Mouse (Mus musculus) spleen, adult 18-20 months (tissue): ENCODE measurements at regions not wholly inside any gene's neighbourhood (a gene's known extent, or its start where the extent isn't known, plus 50 kb on each side); places are given as distances from the start of the nearest gene placed in this dataset.

ENCODE experiments used
- DNase-seq, 2 experiments: peaks; one replicate each; pipeline ENCODE4 v3.0.0; 2022; ENCODE audit warnings: mixed read lengths in 2 of 2

DNA sequence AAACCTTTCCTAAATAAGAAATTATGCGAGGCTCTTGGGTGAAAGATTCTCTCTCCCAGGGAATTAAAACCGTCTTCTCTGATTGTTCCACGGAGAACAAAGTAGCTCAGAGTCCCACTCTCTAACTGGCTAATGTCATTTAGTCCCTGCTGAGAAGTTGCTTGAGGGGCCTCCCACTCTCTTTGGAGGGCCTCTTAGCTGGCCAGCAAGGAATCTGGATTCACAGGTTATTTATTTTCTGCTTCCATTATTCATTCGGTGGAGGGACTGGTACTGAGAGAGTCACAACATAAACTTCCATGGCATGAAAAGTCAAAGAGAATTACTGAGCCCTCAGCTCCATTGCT lies 210.8 kb downstream of the Mex3b start:
- no peak for DNase-seq

DNA sequence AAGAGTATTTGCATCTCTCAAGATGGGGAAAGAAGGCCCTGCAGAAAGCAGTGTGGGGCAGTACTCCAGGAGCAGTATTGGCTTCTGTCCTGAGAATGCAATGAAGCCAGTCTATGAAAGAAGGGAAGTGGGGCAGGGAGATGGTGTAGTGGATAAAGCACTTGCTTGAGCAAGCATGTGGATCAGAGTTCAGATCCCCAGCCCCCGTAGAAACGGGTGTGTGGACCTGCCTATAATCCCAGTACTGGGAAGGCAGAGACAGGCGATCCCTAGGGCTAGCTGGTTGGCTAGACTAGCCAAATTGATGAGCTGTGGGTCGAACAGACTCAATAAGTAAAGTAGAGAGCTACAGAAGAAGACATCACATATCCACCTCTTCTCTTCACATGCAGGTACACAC lies 211.6 kb downstream of the Mex3b start:
- DNase-seq = no peak

DNA sequence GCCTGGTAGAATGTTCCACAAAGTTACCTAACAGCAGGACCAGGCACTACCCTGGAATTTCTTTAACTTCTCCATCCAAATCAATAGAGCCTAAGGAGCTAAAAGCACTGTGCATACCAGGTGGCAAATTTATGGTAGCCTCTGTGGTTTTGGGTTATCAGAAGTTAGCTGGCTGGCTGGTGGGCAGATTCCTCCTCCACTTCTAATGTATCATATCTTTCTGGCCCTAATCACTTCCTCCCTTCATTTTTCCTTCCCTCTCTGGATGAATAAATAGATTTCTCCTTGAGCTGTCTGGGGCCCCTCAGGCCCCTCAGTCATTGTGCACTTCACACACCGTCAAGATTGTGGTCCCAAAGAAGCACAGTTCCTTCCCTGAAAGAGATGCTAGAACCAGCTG lies 212.7 kb downstream of the Mex3b start:
- no peak for DNase-seq

DNA sequence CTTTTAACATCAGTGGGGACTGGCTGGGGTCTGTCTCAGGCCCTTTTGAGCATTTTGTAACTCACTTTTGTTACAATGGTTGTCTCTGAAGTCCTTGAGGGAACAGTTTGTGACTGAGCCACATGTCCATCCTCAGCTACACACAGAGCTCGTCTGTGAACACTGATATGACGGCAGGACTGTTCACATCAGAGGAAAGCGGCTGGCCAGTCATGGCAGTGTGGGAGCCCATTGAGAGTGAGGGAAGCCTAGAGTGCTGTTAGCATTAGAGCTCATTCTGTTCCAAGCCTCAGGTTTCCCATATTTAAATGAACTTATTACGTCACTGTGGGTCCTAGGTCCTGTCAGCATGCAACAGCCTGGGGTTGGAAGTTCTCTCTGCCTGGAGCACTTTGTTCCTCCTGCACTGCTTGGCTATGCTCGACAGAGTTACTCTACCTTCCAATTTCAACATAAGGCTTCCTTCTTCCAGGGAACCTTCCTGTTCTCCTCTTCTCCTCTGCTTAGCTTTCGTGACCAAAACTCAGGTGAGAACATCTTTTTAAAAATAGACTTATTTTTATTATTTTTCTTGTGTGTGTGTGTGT lies 217.5 kb downstream of the Mex3b start:
- no peak for DNase-seq

DNA sequence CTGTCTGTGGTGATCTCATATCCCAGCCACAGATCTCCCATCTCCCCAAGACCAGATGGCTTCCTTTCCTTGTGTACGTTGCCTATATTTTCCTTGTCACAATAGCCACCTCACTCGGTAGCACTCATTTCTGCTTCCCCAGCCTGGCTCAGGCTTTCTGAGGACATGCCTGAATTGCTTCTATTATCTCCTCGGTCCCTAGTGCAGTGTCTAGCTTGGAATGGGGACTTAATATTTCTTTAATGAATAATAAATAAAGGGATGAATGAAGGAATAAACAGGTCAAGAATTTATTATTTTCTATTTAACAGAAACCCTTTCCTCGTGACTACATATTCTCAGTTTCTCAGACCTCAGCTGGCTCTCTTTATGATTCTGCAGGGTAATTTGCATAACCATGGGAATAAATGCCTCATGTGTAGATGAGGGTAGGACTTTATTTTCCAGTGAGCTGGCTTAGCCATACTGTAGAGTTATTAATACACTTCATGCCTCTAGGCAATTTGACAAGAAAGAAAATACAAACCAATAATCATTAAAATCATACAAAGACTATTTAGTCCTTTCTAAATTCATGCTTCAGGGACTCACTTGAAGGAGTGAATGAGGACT lies 218.5 kb downstream of the Mex3b start:
- DNase-seq = no peak

DNA sequence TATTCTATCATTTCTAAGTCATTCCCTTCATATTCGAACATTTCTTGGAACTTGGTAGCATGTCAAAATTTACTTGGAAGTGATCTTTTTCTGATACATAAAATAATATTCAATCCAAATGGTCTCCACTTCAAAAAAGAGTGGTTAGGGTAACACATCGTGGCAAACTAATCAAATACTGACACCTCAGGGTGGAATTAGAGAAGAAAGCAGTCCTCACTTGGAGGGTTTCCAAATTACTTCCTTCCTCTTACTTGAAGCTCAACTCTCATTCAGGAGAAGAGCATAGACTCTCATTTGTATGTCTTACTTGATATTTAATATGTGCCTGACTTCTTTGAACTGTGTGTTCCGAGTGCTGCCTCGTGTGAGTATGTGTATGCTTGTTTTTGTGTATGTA lies 220.3 kb downstream of the Mex3b start:
- no peak for DNase-seq

DNA sequence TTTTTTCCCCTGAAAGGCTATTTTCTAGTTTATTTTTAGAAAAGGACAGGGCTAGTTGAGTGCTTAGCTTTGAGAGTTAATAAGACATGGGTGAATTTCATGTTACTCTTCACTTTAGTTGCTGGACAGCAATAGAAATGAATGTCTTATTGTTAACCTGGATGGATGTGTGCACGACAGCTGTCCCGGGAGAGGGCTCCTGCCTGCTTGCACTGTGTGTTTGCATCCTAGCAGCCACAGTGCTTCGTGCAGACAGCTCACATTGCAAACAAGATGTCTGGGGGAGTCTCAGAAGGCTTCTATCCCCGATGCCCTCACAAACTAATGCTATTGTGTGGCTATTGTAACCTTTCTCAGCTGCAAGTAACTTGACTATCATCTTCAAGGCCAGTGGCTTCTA lies 221.0 kb downstream of the Mex3b start:
- no peak for DNase-seq

DNA sequence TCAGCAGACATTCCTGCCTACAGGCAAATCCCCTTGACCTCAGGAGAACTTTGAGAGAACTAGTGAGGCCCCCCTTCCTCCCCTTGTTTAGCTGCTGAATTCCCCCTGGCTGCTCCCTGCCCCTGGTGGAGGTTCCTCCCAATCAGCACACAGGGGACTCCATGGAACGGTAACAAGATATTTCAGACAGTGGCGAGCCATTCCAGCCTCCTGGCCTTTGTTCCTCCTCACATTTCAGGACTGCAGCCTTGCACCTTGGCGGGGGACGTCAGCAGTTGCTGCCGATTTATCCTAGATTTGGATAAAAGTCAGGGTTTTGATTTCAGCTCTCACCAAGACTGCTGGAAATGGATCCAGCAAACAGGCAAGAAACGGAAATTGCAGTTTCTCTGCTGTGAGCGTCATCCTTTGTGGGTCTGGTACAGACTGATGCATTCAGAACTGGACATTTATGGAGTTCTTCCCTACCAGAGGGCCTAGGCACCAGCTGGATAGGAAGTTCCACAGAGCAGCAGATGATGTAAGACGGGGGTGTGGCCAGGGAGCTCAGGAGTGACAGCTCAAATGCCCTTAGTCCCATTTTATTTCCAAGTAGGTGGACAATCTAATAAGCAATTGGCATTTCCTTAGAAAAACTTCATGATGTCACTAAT lies 222.3 kb downstream of the Mex3b start:
- no peak for DNase-seq

DNA sequence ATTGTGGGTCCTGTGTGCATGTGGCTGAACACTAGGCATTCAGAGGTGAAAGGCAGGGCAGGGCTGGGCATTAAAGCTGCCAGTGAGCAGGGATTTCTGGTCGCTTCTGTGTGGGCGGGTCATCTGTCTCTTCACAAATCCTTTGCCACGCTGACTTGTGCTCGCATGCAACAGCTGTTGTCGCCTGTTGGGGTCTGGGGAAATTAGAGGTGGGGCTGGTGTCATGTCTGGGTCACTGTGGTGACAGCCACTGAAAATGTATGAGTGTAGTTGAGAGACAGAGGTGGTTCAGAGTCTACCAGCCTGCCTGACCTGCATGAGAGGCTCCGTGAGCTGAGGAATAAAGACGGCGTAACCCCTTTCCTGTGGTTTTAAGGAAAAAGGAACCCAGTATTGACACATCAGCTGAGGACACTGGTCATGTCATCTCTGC lies 226.8 kb downstream of the Mex3b start:
- no peak for DNase-seq

DNA sequence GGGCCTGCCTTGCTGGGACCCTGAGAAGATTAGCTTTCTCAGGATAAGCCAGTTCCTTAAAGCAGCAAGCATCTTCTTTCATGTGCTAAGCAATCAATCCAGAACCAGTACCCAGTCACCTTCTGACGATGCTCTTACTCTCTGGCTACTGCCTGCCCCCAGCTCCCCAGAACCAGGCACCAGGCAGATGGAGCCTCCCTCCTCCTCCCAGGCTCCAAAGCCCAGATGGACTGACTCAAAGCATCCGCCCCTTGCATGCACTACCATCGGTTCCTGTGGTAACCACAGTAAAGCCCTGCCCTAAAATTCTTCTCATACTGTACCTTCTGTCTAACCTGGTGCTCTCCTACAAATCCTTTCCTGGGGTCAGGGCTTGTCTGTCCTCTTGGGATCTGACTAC lies 227.8 kb downstream of the Mex3b start:
- no peak for DNase-seq

DNA sequence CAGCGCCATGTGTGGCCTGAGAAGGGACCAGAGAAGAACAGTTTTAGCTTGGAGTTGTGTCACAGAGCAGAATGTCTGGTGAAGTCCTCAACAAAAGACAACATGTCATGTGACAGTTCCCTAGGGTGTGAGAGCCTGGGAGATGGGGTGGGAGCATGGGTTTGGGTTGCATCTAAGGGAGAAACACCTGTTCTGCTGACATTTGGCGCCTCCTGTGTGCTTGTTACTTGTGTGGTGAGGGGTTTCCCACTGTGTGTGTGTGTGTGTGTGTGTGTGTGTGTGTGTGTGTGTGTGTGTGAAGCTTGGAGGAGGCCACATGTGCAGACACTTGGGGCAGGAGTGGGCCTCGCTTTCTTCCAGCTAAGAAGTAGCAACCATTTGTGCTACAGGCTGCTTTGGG lies 228.5 kb downstream of the Mex3b start:
- no peak for DNase-seq

DNA sequence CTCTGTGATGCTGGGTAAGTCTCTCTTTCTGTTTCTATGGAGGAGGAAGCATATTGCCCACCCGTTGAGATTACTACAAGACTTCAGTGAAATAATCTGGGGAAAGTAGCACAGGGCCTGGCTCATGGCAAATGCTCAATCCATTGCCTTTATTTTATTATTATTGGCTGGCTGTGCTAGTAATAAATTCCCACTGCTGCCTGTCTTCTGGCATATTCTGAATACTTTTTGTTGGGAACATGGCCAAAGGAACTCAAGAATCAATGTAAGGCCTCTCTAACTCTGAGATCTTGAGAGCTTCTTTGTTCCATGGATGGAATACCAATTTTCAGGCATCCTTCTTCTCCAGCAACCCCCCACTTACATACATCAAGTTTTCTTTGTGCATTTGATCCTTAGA lies 237.3 kb downstream of the Mex3b start:
- DNase-seq = no peak

DNA sequence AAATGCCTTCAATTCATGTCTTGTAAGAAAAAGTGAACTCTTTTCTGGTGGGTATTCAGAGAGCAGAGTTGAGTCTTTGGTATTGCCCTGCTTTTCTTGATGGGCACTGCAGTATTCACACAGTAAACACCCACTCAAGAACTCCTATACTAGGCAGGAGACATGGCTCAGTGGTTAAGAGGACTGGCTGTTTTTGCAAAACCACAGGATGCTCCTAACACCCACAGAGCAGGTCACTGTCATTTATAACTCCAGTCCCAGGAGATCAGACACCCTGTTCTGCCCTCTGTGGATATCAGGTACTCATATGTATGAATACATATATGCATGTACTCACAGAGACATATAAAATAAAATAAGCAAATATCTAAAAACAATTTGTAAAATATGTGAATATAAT lies 238.5 kb downstream of the Mex3b start:
- no peak for DNase-seq

DNA sequence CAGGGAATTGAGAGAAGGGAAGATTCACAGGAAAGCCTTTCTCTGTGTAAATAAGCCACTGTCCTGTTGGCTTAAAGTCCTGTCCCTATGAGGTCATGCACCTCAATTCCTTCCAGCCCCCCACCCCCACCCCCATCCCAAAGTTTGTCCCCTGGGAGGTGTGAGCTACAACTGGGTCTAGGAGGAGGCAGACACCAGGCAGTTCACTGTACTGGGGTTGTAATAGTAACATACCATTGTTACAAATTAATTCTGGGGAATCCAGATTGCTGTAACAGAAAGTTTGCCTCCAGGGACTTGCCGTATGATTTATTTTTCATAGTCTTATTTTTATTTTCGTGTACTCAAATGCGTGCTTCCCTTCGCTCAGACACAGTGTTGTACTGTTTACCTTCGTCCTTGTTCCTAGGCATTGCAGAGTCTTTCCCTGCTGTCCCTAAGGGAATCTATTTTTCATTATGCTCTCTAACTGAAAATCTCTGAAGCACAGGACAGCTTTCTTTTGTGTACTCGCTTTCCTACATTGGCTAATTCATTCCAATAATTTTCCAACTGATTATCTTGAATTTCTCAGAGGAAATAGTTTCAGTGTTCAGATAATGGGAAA lies 244.2 kb downstream of the Mex3b start:
- no peak for DNase-seq

DNA sequence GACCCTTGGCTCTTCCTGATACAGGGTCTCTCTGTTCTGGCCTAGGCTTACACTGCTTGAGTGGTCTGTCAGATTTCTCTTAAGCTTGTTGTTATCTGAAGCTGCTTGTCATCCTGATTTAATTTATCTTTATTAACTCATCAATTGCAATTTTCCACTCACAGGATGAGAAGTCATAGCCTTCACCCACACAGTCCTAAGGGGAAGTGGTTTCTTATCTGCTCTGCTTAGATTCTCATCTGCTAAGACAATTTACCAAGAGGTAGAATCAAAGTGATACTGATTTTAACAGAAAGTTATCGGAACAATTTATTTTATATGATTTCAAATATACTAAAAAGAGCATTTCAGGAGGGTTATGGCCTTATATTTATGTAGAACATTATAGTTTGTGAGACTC lies 249.4 kb downstream of the Mex3b start:
- DNase-seq = no peak

DNA sequence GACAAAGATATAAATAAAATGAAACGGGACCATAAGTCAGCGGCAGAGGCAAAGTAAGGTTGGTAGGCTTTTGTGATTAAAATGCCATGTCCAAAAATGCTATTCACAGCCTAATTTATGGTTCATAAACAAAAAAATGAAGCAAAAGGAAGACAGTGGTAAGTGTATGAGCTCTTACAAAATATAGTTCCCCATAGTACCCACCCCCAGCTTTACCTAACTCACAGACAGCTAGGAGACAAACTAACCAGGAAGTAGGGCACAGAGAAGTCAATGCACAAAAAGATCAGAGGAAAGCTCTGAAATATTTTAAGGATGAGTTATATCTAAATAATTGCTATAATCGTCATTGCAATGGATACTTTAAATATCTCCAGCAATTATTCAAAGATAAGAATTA lies 249.9 kb downstream of the Mex3b start:
- no peak for DNase-seq

DNA sequence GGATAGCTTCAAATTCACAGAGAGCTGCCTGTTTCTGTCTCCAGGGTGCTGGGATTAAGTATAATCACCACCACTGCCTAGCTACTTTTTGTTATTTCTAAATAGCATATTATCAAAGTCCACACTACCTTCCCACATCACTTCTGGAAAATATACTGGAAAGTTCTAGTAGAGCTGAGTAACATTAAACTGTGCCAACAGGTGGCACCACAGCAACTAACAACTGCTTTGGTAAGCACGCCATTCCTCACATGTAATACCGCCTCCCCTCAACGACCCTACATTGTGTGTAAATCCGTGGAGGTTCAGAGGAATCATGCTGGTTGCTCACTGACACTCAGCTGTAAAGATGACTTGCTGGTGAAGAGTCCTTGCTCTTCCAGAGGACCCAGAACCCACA lies 259.1 kb downstream of the Mex3b start:
- DNase-seq = no peak

DNA sequence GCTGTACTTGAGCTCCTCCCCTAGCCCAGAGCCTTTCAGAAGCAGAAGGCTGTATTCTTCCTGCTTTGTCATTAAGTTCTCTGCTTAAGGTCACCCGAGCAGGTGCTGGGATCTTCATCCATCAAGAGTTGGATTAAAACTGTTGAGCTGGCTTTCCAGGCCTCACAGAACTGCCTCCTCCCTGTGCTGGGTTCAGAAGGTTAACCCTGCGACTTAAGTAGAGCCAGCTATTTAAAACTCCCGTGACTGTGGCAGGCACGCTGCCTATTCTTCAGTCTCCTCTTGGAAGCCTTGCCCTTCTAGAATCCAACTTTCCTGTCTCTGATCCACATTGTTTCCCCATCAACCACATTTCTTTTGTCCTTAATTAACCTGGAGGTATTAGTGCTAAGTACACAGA lies 273.1 kb downstream of the Mex3b start:
- no peak for DNase-seq

DNA sequence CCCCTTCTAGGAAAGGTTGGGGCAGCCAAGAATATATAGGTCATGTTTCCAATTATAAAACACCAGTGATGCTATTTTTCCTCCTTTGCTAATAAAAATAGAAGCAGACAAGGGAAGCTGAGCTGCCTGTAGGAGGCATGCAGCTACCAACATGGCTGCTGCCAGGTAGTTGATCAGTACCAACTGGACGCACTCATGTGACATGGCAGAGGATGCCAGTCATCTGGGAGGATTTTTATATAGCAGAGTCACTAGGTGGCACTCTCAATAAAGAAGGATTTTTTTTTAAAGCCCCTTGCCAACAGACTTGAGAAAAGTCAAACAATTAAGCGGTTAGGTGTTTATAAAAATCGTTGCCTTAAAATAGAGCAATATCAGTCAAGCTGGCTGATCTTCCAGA lies 273.5 kb downstream of the Mex3b start:
- no peak for DNase-seq

DNA sequence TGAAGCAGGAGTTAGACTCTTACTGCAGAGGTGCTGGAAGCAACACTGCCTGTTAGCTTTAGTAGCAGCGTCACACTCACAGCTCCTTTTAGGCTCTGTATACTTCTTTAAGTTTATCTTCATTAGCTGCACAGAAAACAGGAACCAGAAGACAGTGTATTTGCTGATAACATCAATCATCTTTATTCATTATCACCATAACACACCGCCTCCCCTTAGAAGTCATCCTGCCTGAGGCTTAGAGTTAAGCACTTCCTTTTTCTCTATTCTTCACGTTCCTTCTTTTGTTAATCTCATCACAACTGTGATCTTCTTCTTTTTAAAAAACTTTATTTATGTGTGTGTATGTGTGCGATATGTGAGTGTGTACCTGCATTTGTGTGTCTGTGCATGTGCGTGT lies 276.9 kb downstream of the Mex3b start:
- no peak for DNase-seq

DNA sequence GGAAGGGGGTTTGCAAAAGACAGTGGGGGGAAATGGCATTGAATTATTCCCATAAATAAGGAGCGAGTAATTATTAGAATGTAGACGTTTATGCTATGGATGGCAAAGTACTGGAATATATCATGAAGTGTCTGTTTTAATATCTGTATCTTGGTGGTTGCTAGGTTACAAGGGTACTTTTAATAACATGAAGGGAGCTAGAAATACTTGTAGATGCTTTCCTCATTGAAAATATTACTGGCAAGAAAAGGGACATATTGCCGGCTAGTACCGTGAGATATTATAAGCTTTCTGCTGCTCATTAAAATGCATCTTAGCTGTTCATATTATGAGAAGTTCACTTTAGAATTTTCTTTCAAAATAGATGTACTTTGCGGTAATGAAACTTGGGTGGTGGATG lies 278.4 kb downstream of the Mex3b start:
- no peak for DNase-seq

DNA sequence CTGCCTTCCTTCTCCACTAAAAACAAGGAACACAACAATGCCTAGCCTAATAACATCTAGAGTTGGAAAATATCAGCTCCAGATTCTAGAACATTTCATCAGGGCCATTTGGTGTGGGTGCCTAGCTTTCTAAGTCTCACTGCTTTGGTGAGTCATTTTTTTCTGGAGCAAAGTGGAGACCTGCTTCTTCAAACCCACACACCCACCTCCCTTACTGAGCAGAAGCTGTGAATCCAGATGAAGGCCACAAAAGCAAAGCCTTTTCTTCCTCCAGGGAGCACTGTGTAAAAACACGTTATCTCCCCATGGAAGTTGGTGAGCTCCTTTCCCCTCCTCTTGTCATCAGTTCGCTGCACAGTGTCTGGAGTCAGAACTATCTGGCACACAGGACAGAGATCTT lies 294.1 kb downstream of the Mex3b start:
- DNase-seq = no peak

DNA sequence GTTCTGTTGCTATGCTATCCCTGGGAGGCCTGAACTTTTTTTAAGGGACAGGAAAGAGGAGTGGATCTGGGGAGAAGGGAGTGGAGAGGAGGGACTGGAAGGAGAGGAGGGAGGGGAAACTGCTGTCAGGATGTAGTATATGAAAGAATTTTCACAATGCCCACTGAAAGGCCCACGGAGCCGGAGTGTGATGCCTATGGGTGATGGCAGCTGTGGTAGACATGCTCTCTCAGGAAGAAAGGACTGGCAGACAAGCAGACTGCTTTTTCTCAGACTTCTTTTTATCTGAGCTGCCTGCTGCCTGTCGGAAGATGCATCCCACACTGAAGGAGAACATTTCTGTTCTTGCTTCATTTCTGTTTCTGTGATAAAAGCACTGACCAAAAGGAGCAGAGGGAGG lies 295.7 kb downstream of the Mex3b start:
- DNase-seq = no peak

DNA sequence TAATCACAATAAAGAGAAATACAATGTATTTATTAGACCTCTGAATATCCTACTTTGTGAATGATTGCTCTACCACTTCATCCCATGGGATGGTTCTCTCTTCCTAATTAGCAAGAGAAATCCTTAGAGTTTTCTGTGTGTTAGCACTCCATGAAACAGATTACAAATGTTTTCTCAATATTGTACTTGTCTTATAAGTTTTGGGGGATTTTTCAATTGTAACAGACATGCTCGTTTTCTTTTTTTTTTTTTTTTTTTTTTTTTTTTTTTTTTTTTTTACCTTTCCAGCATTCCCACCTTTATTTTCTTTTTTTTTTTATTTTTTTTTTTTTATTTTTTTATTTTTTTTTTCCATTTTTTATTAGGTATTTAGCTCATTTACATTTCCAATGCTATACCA lies 312.3 kb downstream of the Mex3b start:
- DNase-seq = no peak

DNA sequence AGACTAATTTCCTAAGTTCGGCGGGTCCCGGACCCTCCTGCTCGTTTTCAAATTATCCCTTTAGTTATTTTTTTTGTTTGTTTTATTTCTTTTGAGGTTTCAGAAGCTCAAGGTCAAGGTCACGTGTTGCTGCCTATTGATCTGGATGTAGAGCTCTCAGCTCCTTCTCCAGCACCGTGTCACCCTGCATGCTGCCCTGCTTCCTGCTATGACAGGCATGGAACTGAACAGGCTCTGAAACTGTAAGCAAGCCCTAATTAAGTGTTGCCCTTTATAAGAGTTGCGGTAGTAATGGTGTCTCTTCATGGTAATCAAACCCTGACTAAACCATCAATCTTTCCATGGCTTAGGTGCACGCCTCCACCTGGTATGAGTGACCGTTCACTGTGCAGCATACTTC lies 319.2 kb downstream of the Mex3b start:
- no peak for DNase-seq
